Mouse (Mus musculus) MEL (cell line): Measurements from ENCODE around the gene Slc22a21. TPM values are rescaled to one million over a fixed set of nuclear protein-coding genes. Genes with fewer than 3 reads are reported as not detected.

ENCODE experiments used
- DNase-seq: peaks from one replicate; pipeline ENCODE4 v3.0.0; 2011; ENCODE audit warnings: low read depth, low spot score
- H3K27ac ChIP-seq: 2 replicates; pipeline ENCODE4 v1.5.1; 2012; ENCODE audit warnings: low read depth, mild to moderate bottlenecking, control low read depth, low read length, moderate library complexity; ENCODE audit not compliant: control insufficient read depth
- H3K27me3 ChIP-seq, 2 experiments: fragments of 150-350 bp in 1 of 2; sonication (generic) in 1 of 2; 2 replicates each; pipeline ENCODE4 v1.6.1; 2012; ENCODE audit warnings: low read length in 2 of 2, mild to moderate bottlenecking in 2 of 2, improper control_type of control experiment in 1 of 2, moderate library complexity in 1 of 2; ENCODE audit not compliant: insufficient read depth in 2 of 2, control insufficient read depth in 1 of 2
- H3K36me3 ChIP-seq, 2 experiments: 2 replicates each; pipeline ENCODE4 v1.6.1; 2012 to 2014; ENCODE audit warnings: low read length in 2 of 2, improper control_type of control experiment in 1 of 2, inconsistent platforms in 1 of 2, mild to moderate bottlenecking in 1 of 2; ENCODE audit not compliant: insufficient read depth in 2 of 2, control insufficient read depth in 1 of 2
- H3K4me1 ChIP-seq, 2 experiments: fragments of 150-350 bp in 1 of 2; sonication (generic) in 1 of 2; 2 replicates each; pipeline ENCODE4 v1.6.1; 2012; ENCODE audit warnings: low read length in 2 of 2, improper control_type of control experiment in 1 of 2, mild to moderate bottlenecking in 1 of 2; ENCODE audit not compliant: insufficient read depth in 2 of 2, control insufficient read depth in 1 of 2
- H3K4me3 ChIP-seq, 2 experiments: fragments of 150-350 bp in 1 of 2; sonication (generic) in 1 of 2; 2 replicates each; pipeline ENCODE4 v1.5.1; 2012; ENCODE audit warnings: low read depth in 2 of 2, low read length in 2 of 2, mild to moderate bottlenecking in 2 of 2, moderate library complexity in 2 of 2, control low read depth in 1 of 2, improper control_type of control experiment in 1 of 2; ENCODE audit not compliant: control insufficient read depth in 1 of 2, insufficient read depth in 1 of 2
- H3K79me2 ChIP-seq: 2 replicates; pipeline ENCODE4 v1.6.1; 2012; ENCODE audit warnings: mild to moderate bottlenecking, low read length, moderate library complexity; ENCODE audit not compliant: control insufficient read depth, poor library complexity, insufficient read depth
- H3K9ac ChIP-seq: 2 replicates; pipeline ENCODE4 v1.6.1; 2012; ENCODE audit warnings: low read depth, mild to moderate bottlenecking, control low read depth, low read length, moderate library complexity; ENCODE audit not compliant: control insufficient read depth, poor library complexity, severe bottlenecking
- H3K9me3 ChIP-seq: fragments of 150-350 bp; sonication (generic); replicated peaks from 2 replicates; pipeline ENCODE4 v1.6.1; 2012; ENCODE audit warnings: mild to moderate bottlenecking, low read length, improper control_type of control experiment, moderate library complexity; ENCODE audit not compliant: insufficient read depth
- BHLHE40 ChIP-seq: IDR thresholded peaks from 2 replicates; pipeline ENCODE4 v1.6.1; 2012; ENCODE audit warnings: low read depth, mild to moderate bottlenecking, inconsistent platforms, low read length, improper control_type of control experiment, borderline replicate concordance
- ELF1 ChIP-seq: IDR thresholded peaks from 2 replicates; pipeline ENCODE4 v1.6.1; 2014; ENCODE audit warnings: low read depth, mild to moderate bottlenecking, inconsistent platforms, low read length, improper control_type of control experiment, moderate library complexity
- EP300 ChIP-seq, 2 experiments: IDR thresholded peaks; 2 replicates each; pipeline ENCODE4 v1.6.1; 2011; ENCODE audit warnings: improper control_type of control experiment in 2 of 2, low read length in 2 of 2, low read depth in 1 of 2, mild to moderate bottlenecking in 1 of 2
- GABPA ChIP-seq: IDR thresholded peaks from 2 replicates; pipeline ENCODE4 v1.6.1; 2012; ENCODE audit warnings: low read depth, mild to moderate bottlenecking, inconsistent platforms, low read length, improper control_type of control experiment, moderate library complexity
- MXI1 ChIP-seq: IDR thresholded peaks from 2 replicates; pipeline ENCODE4 v1.6.1; 2011; ENCODE audit warnings: mild to moderate bottlenecking, low read depth, low read length, improper control_type of control experiment
- MYC ChIP-seq: IDR thresholded peaks from 2 replicates; pipeline ENCODE4 v1.6.1; 2011; ENCODE audit warnings: low read depth, mild to moderate bottlenecking, low read length, improper control_type of control experiment, moderate library complexity
- NELFE ChIP-seq: IDR thresholded peaks from 2 replicates; pipeline ENCODE4 v1.6.1; 2011; ENCODE audit warnings: low read depth, low read length, improper control_type of control experiment
- NRF1 ChIP-seq: IDR thresholded peaks from 2 replicates; pipeline ENCODE4 v1.6.1; 2014; ENCODE audit warnings: low read depth, mild to moderate bottlenecking, inconsistent platforms, low read length, improper control_type of control experiment, moderate library complexity; ENCODE audit not compliant: poor library complexity, insufficient read depth, severe bottlenecking
- POLR2AphosphoS2 ChIP-seq: IDR thresholded peaks from 2 replicates; pipeline ENCODE4 v1.6.1; 2011; ENCODE audit warnings: low read length, improper control_type of control experiment
- POLR2AphosphoS5 ChIP-seq: IDR thresholded peaks from 2 replicates; pipeline ENCODE4 v1.6.1; 2012; ENCODE audit warnings: low read depth, borderline replicate concordance, mild to moderate bottlenecking, inconsistent platforms, low read length, moderate library complexity, mixed read lengths
- RAD21 ChIP-seq: IDR thresholded peaks from 2 replicates; pipeline ENCODE4 v1.6.1; 2011; ENCODE audit warnings: mild to moderate bottlenecking, low read depth, low read length, improper control_type of control experiment
- RCOR1 ChIP-seq: IDR thresholded peaks from 2 replicates; pipeline ENCODE4 v1.6.1; 2012; ENCODE audit warnings: low read depth, mild to moderate bottlenecking, inconsistent platforms, low read length, improper control_type of control experiment
- TCF12 ChIP-seq: IDR thresholded peaks from 2 replicates; pipeline ENCODE4 v1.6.1; 2014; ENCODE audit warnings: low read depth, mild to moderate bottlenecking, inconsistent platforms, low read length, improper control_type of control experiment, moderate library complexity
- UBTF ChIP-seq: IDR thresholded peaks from 2 replicates; pipeline ENCODE4 v1.6.1; 2012; ENCODE audit warnings: low read depth, mild to moderate bottlenecking, inconsistent platforms, low read length, improper control_type of control experiment, moderate library complexity, borderline replicate concordance; ENCODE audit not compliant: insufficient read depth
- USF2 ChIP-seq, 2 experiments: IDR thresholded peaks; 2 replicates each; pipeline ENCODE4 v1.6.1; 2011 to 2012; ENCODE audit warnings: improper control_type of control experiment in 2 of 2, low read length in 2 of 2, borderline replicate concordance in 1 of 2, inconsistent platforms in 1 of 2, low read depth in 1 of 2, mild to moderate bottlenecking in 1 of 2; ENCODE audit not compliant: insufficient read depth in 1 of 2
- ZC3H11A ChIP-seq: IDR thresholded peaks from 2 replicates; pipeline ENCODE4 v1.6.1; 2012; ENCODE audit warnings: low read depth, mild to moderate bottlenecking, inconsistent platforms, low read length, improper control_type of control experiment
- ZMIZ1 ChIP-seq: IDR thresholded peaks from 2 replicates; pipeline ENCODE4 v1.6.1; 2012; ENCODE audit warnings: low read depth, mild to moderate bottlenecking, inconsistent platforms, low read length, improper control_type of control experiment, moderate library complexity
- ZNF384 ChIP-seq: IDR thresholded peaks from 2 replicates; pipeline ENCODE4 v1.6.1; 2012; ENCODE audit warnings: low read depth, mild to moderate bottlenecking, inconsistent platforms, low read length, improper control_type of control experiment
- polyA plus RNA-seq, 2 experiments: library from polyadenylated mRNA; stranded (reverse) in 1 of 2; unstranded in 1 of 2; fragments of >175 nt in 1 of 2; fragments of >200 nt in 1 of 2; gene quantifications; 2 replicates each; pipeline versions ENCODE4 v1.2.1 to v1.2.4; 2012; ENCODE audit warnings: low replicate concordance in 2 of 2, low read depth in 1 of 2; ENCODE audit not compliant: insufficient read length in 2 of 2, insufficient read depth in 1 of 2, missing spikeins in 1 of 2
- total RNA-seq: library from RNA; depleted of rRNA; stranded (reverse); fragments of 300-350 nt; gene quantifications from 2 replicates; pipeline ENCODE4 v1.2.3, GENCODE M21; 2012

The Slc22a21 gene
- total and polyA plus RNA-seq, 3 experiments: 4.7 to 6.9 TPM; not detected in 1

DNA sequence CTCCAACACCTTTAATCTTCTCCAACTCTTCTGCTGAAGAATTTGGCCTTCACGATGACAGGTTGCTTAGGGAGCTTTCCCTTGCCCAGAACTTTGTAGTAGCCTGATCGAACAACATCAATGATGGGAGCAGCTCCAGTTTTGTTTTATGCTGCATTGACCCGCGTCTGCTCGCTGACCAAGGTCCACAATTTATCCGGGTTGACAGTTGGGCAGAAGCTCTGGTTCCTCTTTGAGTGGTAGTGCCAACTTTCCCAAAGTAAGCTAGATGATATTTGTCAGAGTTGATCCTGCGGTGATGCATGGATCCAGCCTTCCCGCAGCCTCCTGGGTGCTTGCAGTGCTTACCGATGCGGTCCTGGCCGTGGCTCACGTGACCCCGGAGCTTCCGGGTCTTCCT, 77.4 kb downstream of the Slc22a21 start:
- Histone ChIP-seq H3K9me3 (no peaks in the 10 kb centered on the region), H3K27me3 (peaks cover 3 to 5% of the 10 kb centered on the region in 2 experiments; a peak in 3 of 4 replicates), H3K4me3 (no peak overlapping the region), H3K36me3 (no peaks in the 10 kb centered on the region), H3K9ac (no peak overlapping the region), H3K79me2 (no peaks in the 10 kb centered on the region), H3K27ac (no peak overlapping the region), H3K4me1 (no peaks in the 10 kb centered on the region)
- no peak for DNase-seq
- TF ChIP-seq UBTF: no peak
- no peak for TF ChIP-seq ZNF384
- TF ChIP-seq GABPA: no peak
- no peak for TF ChIP-seq ZMIZ1
- TF ChIP-seq NRF1: no peak
- no peak for TF ChIP-seq POLR2AphosphoS5
- TF ChIP-seq USF2 (IDR thresholded peaks at IDR 0.05; ENCODE audit: borderline replicate concordance in 1 of 2, insufficient read depth in 1 of 2, low read depth in 1 of 2, low read length in 2 of 2): no peak

DNA sequence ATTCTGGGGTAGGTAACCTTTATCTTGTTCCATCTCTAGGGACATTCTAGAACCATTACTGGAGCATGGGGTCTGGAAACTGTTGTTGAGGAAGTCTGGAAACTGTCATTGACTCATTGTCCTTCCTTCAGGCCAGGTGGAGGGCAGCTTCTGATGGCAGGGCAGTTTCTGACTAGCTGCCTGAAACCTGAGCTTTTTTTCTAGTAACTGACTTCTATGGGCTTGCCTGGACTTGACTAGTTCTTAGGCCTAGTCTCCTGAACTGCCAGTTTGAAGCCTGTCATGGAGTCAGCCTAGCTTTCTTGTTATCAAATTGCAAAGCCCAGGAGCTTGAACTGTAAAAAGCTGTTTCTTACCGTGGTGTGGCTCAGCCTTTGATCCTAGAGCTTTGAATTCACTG, 79.1 kb downstream of the Slc22a21 start:
- H3K9me3 ChIP-seq: no peaks in the 10 kb centered on the region
- peaks cover 0 to 6% of the 10 kb centered on the region in 2 experiments; a peak in 2 of 4 replicates for H3K36me3 ChIP-seq
- H3K79me2 ChIP-seq: no peaks in the 10 kb centered on the region
- TF ChIP-seq RCOR1 (no peak), MYC (no peak), EP300 (IDR thresholded peaks at IDR 0.05; ENCODE audit: low read depth in 1 of 2, low read length in 2 of 2) (no peak), MXI1 (no peak), BHLHE40 (no peak), ZNF384 (no peak), NELFE (no peak), ELF1 (no peak), ZC3H11A (no peak), RAD21 (no peak), TCF12 (no peak), POLR2AphosphoS2 (no peak)
- H3K4me3 ChIP-seq: no peak overlapping the region
- H3K9ac ChIP-seq: no peak overlapping the region
- DNase-seq: no peak
- H3K27ac ChIP-seq: no peak overlapping the region
- peaks cover 0 to 3% of the 10 kb centered on the region in 2 experiments; a peak in 1 of 4 replicates for H3K27me3 ChIP-seq
- peaks cover 2 to 5% of the 10 kb centered on the region in 2 experiments; a peak in 3 of 4 replicates for H3K4me1 ChIP-seq
